ENCODE assay signal across 23 mouse cellular contexts in the genomic region with DNA sequence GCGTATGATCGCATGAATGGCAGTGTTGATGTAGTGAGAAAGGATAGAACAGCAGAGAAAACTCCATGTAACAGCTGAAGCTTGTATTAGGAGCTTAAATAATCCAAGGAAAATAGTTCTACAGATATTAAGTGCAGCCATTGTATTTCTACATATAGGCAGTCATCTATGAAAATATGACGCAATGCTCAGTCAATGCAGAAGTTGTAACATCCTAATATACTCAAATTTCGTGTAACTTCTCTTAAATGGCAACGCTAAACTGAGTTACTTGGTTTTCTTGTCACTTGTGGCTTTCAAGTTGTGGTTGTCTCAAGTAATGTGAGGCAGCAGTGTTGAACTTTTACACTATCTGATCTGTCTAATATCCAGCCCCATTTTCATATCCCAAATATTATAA.
DNase-seq lines count a peak whose midpoint lies in the region; ATAC-seq lines count a peak whose summit lies in the region.
"Had no signal": no experiment of that assay in that cellular context is flagged by ENCODE, and none has a peak within 500 bp of the region (broad histone marks: within the 10 kb centered on the region; RNA-seq: fewer than 3 reads in every experiment).

No protein-coding gene starts in this region.

- intact Hi-C loops in heart, postnatal 10 days (cut with DNase I) = no loop called here

- ATAC-seq in common myeloid progenitor, adult 5-6 weeks (replicated peaks; ENCODE audit: low read depth, poor library complexity, severe bottlenecking) = peak; percentile 31; the same call in 1 of the 2 replicates
- ATAC-seq in megakaryocyte progenitor cell, adult 5-6 weeks (replicated peaks; ENCODE audit: poor library complexity) = peak; percentile 45
- ATAC-seq in neutrophil, adult 5-6 weeks (ENCODE audit: extremely low read depth, insufficient number of reproducible peaks, low FRiP score, poor library complexity, severe bottlenecking) = peak; percentile 61; the same call in 1 of the 2 replicates
- ATAC-seq: forebrain, embryonic 14.5 days; forebrain, postnatal 0 days; hindbrain, postnatal 0 days; inflammation-experienced regulatory T-cells, adult 6 months; Patski had no signal

- peak; percentile 3 for DNase-seq in heart, adult 11 months
- DNase-seq in heart, postnatal 10 days = no peak
- no peak for DNase-seq in frontal cortex, postnatal 25 days (ENCODE audit: low spot score in 2 of 2)
- no peak for DNase-seq in kidney, adult 8-10 months
- no peak for DNase-seq in testis, postnatal 10 days (ENCODE audit: low spot score)
- DNase-seq: adrenal gland, adult 2 months; adrenal gland, postnatal 14 days; B cell, adult 2 months; cerebellum, adult 11-12 months; cerebellum, adult 8-10 months; cerebellum, postnatal 10 days; forebrain, postnatal 0 days; gastrocnemius, postnatal 25 days; heart, adult 18-20 months; heart, postnatal 14 days; heart, postnatal 4 days had no signal
